ENCODE assay signal across 23 mouse cellular contexts in the genomic region with DNA sequence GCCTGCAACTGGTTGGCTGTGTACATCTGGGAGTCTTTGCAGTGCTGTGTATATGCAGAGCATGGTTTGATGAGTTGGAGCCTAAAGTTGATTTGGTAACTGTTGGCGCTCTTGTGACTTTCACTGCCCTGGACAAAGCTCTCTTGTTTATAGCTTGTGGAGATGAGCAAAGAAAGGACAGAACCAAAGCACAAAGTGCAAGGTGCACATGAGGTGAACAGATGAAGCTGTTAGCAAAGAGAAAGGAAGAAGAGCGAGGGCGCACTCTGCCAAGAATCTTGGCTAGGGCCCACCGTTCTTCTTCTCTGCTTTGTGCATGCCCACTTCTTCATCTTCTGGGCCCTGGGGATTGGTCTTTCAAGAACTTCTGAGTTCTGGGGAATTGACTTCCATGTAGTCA. TPM values are rescaled to one million over a fixed set of nuclear protein-coding genes. Genes with fewer than 3 reads are reported as not detected.
"Had no signal": no experiment of that assay in that cellular context is flagged by ENCODE, and none has a peak within 500 bp of the region (broad histone marks: within the 10 kb centered on the region; RNA-seq: fewer than 3 reads in every experiment).

No protein-coding gene starts in this region.

- H3K4me3 ChIP-seq: left cerebral cortex, adult 2 months; liver, embryonic 13.5 days; midbrain, embryonic 12.5 days; midbrain, embryonic 15.5 days; neural tube, embryonic 12.5 days; neural tube, embryonic 15.5 days had no signal

- H3K4me1 ChIP-seq: liver, embryonic 13.5 days; midbrain, embryonic 15.5 days; neural tube, embryonic 12.5 days; neural tube, embryonic 15.5 days had no signal

- H3K9me3 ChIP-seq: liver, embryonic 13.5 days; midbrain, embryonic 12.5 days; midbrain, embryonic 15.5 days; neural tube, embryonic 12.5 days; neural tube, embryonic 15.5 days had no signal

- H3K9ac ChIP-seq: liver, embryonic 13.5 days; lung, embryonic 14.5 days; midbrain, embryonic 12.5 days; midbrain, embryonic 15.5 days; neural tube, embryonic 12.5 days; neural tube, embryonic 15.5 days had no signal

- H3K27me3 ChIP-seq: liver, embryonic 13.5 days; midbrain, embryonic 12.5 days; midbrain, embryonic 15.5 days; neural tube, embryonic 12.5 days; neural tube, embryonic 15.5 days had no signal

- H3K27ac ChIP-seq: liver, embryonic 13.5 days; macrophage; midbrain, embryonic 12.5 days; midbrain, embryonic 15.5 days; neural tube, embryonic 12.5 days; neural tube, embryonic 15.5 days; stomach, postnatal 0 days had no signal

- DNase-seq: layer of hippocampus, postnatal 36 days; liver, embryonic 13.5 days; lung, embryonic 14.5 days; right cerebral cortex, adult 18-20 months; right cerebral cortex, postnatal 14 days; right cerebral cortex, postnatal 4 days; thymus, adult 2 months; thymus, postnatal 14 days; thymus, postnatal 4 days had no signal

- H3K36me3 ChIP-seq: liver, embryonic 13.5 days; midbrain, embryonic 12.5 days; midbrain, embryonic 15.5 days; neural tube, embryonic 12.5 days; neural tube, embryonic 15.5 days had no signal

- ATAC-seq: intestine, postnatal 0 days; lung, postnatal 0 days had no signal

- H3K4me2 ChIP-seq: liver, embryonic 13.5 days; lung, embryonic 14.5 days; midbrain, embryonic 12.5 days; midbrain, embryonic 15.5 days; neural tube, embryonic 12.5 days; neural tube, embryonic 15.5 days had no signal

RNA-seq across cellular contexts. Expression of a gene that starts 35.3 kb away (rescaled TPM):
- total RNA-seq: layer of hippocampus, adult 8-10 months; layer of hippocampus, postnatal 10 days; layer of hippocampus, postnatal 36 days; left cerebral cortex, adult 2 months; left cerebral cortex, postnatal 10 days; left cerebral cortex, postnatal 36 days; megakaryocyte, adult 5-6 weeks had no signal
- polyA plus RNA-seq: macrophage had no signal
